Mouse (Mus musculus): ENCODE data around the gene A030003K21Rik.
"Not testable (repeated sequence)": the region's sequence is repeated elsewhere in the genome, so short reads cannot be mapped to it uniquely, and the experiment has no call there.

A030003K21Rik gene

GRCm38 (mm10) chr1:82943295-82943694 lies at the start of gene A030003K21Rik:
Gene A030003K21Rik (minus strand): TSS chr1:82943388.
- DNase-seq = not testable (repeated sequence)

GRCm38 (mm10) chr1:82992093-82992492 lies 48.9 kb upstream of the A030003K21Rik start:
- peak; percentile 45 for DNase-seq

- DNase-seq = no peak
Measured at GRCm38 (mm10) chr1:82991596-82991995, 48.4 kb upstream of the A030003K21Rik start.

- no peak for DNase-seq
Measured at GRCm38 (mm10) chr1:82991062-82991461, 47.9 kb upstream of the A030003K21Rik start.

GRCm38 (mm10) chr1:82987530-82988198 lies 44.5 kb upstream of the A030003K21Rik start:
- peak; percentile 60 for DNase-seq

- DNase-seq = no peak
Measured at GRCm38 (mm10) chr1:82986738-82987137, 43.5 kb upstream of the A030003K21Rik start.

GRCm38 (mm10) chr1:82977840-82978239 lies 34.7 kb upstream of the A030003K21Rik start:
- no peak for DNase-seq

- peak; percentile 25 for DNase-seq
Measured at GRCm38 (mm10) chr1:82975750-82976149, 32.6 kb upstream of the A030003K21Rik start.

- peak; percentile 21 for DNase-seq
Measured at GRCm38 (mm10) chr1:82974342-82974741, 31.2 kb upstream of the A030003K21Rik start.

- DNase-seq = no peak
Measured at GRCm38 (mm10) chr1:82973901-82974300, 30.7 kb upstream of the A030003K21Rik start.

- peak; percentile 19 for DNase-seq
Measured at GRCm38 (mm10) chr1:82973244-82973643, 30.1 kb upstream of the A030003K21Rik start.

- DNase-seq = peak; percentile 49
Measured at GRCm38 (mm10) chr1:82972046-82972445, 28.9 kb upstream of the A030003K21Rik start.

GRCm38 (mm10) chr1:82966413-82966812 lies 23.2 kb upstream of the A030003K21Rik start:
- no peak for DNase-seq

- DNase-seq = no peak
Measured at GRCm38 (mm10) chr1:82959870-82960385, 16.7 kb upstream of the A030003K21Rik start, which contains the start of gene Gm47955. Gene Gm47955 (plus strand): TSS chr1:82960286.

GRCm38 (mm10) chr1:82955913-82956312 lies 12.7 kb upstream of the A030003K21Rik start, which contains the start of gene Gm7544:
Gene Gm7544 (minus strand): TSS chr1:82956013.
- DNase-seq = not testable (repeated sequence)

- no peak for DNase-seq
Measured at GRCm38 (mm10) chr1:82948601-82949000, 5.4 kb upstream of the A030003K21Rik start.

- DNase-seq = not testable (repeated sequence)
Measured at GRCm38 (mm10) chr1:82946029-82946428, 2.8 kb upstream of the A030003K21Rik start.

GRCm38 (mm10) chr1:82942505-82942904 lies 683 bp downstream of the A030003K21Rik start:
- not testable (repeated sequence) for DNase-seq

- no peak for DNase-seq
Measured at GRCm38 (mm10) chr1:82938666-82939065, 4.5 kb downstream of the A030003K21Rik start.

- not testable (repeated sequence) for DNase-seq
Measured at GRCm38 (mm10) chr1:82931326-82931725, 11.9 kb downstream of the A030003K21Rik start, which contains the start of gene Gm6217. Gene Gm6217 (minus strand): TSS chr1:82931399.

GRCm38 (mm10) chr1:82930558-82930957 lies 12.6 kb downstream of the A030003K21Rik start:
- DNase-seq = not testable (repeated sequence)

GRCm38 (mm10) chr1:82924650-82925049 lies 18.5 kb downstream of the A030003K21Rik start, which contains the start of gene A030014E15Rik:
Gene A030014E15Rik (plus strand): TSS chr1:82924917.
- DNase-seq = peak; percentile 23

GRCm38 (mm10) chr1:82913434-82913833 lies 29.8 kb downstream of the A030003K21Rik start:
- DNase-seq = not testable (repeated sequence)

GRCm38 (mm10) chr1:82913025-82913424 lies 30.2 kb downstream of the A030003K21Rik start, which contains the start of gene A030005L19Rik:
Gene A030005L19Rik (plus strand): TSS chr1:82913325.
- DNase-seq = no peak
